In the genomic region with DNA sequence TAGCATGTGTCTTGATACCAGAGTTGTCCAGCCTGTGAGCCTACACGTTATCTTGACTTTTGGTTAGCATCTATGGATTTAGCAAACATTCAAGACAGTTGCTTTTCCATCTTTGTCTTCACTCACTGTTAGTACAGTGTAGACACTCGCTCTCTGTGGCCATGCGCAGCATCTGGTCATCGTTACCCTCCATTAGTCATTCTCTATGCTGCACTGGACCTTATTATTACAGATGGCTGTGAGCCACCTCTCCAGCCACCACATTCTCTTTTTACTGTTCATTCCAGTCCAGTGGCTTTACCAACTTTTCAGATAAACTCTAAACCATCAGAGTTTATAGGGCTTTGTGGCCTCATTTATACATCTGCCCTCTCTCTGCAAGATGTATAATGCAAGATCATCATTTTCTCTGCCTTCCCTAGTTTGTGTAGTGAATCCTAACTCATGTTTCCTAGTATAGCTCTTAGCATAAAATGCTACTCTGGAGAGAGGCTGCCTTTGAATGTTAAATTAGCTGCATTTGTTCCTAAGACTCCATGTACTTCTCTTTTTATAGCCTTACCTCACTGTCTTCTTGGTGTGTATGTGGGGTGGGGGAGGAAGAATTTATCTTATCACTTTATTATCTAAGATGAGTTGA, we compare ENCODE assay signal across 27 mouse cellular contexts. TPM values are rescaled to one million over a fixed set of nuclear protein-coding genes. Genes with fewer than 3 reads are reported as not detected.
A peak's percentile ranks its signal among the peaks of the same experiment; 100 is the strongest.
DNase-seq lines count a peak whose midpoint lies in the region; ATAC-seq and TF ChIP-seq lines count a peak whose summit lies in the region.
"Had no signal": no experiment of that assay in that cellular context is flagged by ENCODE, and none has a peak within 500 bp of the region (broad histone marks: within the 10 kb centered on the region; RNA-seq: fewer than 3 reads in every experiment).

No protein-coding gene starts in this region.

- 86% methylated on average over 4 of the region's 4 CpGs for WGBS in heart, embryonic 12.5 days
- WGBS in liver, embryonic 12.5 days (ENCODE audit: insufficient replicate concordance): 87% methylated on average over 4 of the region's 4 CpGs

- no peak overlapping the region for H3K27ac ChIP-seq in heart, embryonic 12.5 days (ENCODE audit: poor library complexity, severe bottlenecking)
- no peak overlapping the region for H3K27ac ChIP-seq in CH12.LX (ENCODE audit: insufficient read depth, low read depth)
- H3K27ac ChIP-seq in liver, embryonic 12.5 days: no peak overlapping the region
- H3K27ac ChIP-seq: forebrain, embryonic 10.5 days; hindbrain, embryonic 12.5 days; limb, embryonic 13.5 days; liver, embryonic 14.5 days; lung, embryonic 15.5 days; midbrain, embryonic 10.5 days; neural tube, embryonic 12.5 days; stomach, embryonic 15.5 days had no signal

- H3K36me3 ChIP-seq in heart, embryonic 12.5 days: peaks cover 22% of the 10 kb centered on the region
- H3K36me3 ChIP-seq in CH12.LX (replicated peaks in 1 of 2; ENCODE audit: control insufficient read depth in 1 of 2, insufficient read depth in 1 of 2, low read length in 1 of 2): peaks cover 9 to 32% of the 10 kb centered on the region in 2 experiments
- peaks cover 31% of the 10 kb centered on the region for H3K36me3 ChIP-seq in liver, embryonic 12.5 days

- no peak for TF ChIP-seq RAD21 in CH12.LX (IDR thresholded peaks at IDR 0.05; ENCODE audit: low read depth, low read length)

- no peak for TF ChIP-seq EP300 in CH12.LX (IDR thresholded peaks at IDR 0.05; ENCODE audit: low read length)

- in situ Hi-C loops in CH12.LX (cut with MboI; ENCODE audit: low pct_ligation_motif_present, low pct_unique_long_range_greater_than_20kb, low sequenced_read_pairs): no loop called here

- TF ChIP-seq POLR2A in CH12.LX (IDR thresholded peaks at IDR 0.05; ENCODE audit: low read depth, low read length): no peak

- no peaks in the 10 kb centered on the region for H3K27me3 ChIP-seq in heart, embryonic 12.5 days (replicated peaks)
- H3K27me3 ChIP-seq in CH12.LX (replicated peaks): no peaks in the 10 kb centered on the region
- H3K27me3 ChIP-seq in liver, embryonic 12.5 days (replicated peaks): no peaks in the 10 kb centered on the region
- H3K27me3 ChIP-seq: hindbrain, embryonic 12.5 days; limb, embryonic 13.5 days; lung, embryonic 15.5 days; neural tube, embryonic 12.5 days; stomach, embryonic 15.5 days had no signal

- no peak for TF ChIP-seq CTCF in CH12.LX (conservative IDR thresholded peaks at IDR 0.05 in 1 of 2, IDR thresholded peaks at IDR 0.05 in 1 of 2; ENCODE audit: low read depth in 2 of 2, low read length in 2 of 2)

- no peak overlapping the region for H3K4me3 ChIP-seq in heart, embryonic 12.5 days
- H3K4me3 ChIP-seq in CH12.LX (replicated peaks in 1 of 3; ENCODE audit: low read depth in 2 of 3, low read length in 2 of 3, poor library complexity in 1 of 3): no peak overlapping the region
- H3K4me3 ChIP-seq in liver, embryonic 12.5 days: no peak overlapping the region
- H3K4me3 ChIP-seq: forebrain, embryonic 10.5 days; hindbrain, embryonic 12.5 days; limb, embryonic 13.5 days; lung, embryonic 15.5 days; midbrain, embryonic 10.5 days; neural tube, embryonic 12.5 days; stomach, embryonic 15.5 days had no signal

- H3K4me2 ChIP-seq in heart, embryonic 12.5 days: no peak overlapping the region
- no peak overlapping the region for H3K4me2 ChIP-seq in CH12.LX (ENCODE audit: insufficient read depth, low read depth, poor library complexity, severe bottlenecking)
- no peak overlapping the region for H3K4me2 ChIP-seq in liver, embryonic 12.5 days
- H3K4me2 ChIP-seq: heart, embryonic 11.5 days; hindbrain, embryonic 12.5 days; limb, embryonic 13.5 days; lung, embryonic 15.5 days; neural tube, embryonic 12.5 days; stomach, embryonic 15.5 days had no signal

- DNase-seq in heart, adult 11 months: peak; percentile 19
- no peak for DNase-seq in CH12.LX (ENCODE audit: extremely low read depth)
- DNase-seq in embryo, embryonic 10 days (ENCODE audit: low spot score): peak; percentile 53
- peak; percentile 28 for DNase-seq in fibroblast of lung, adult 2 months (ENCODE audit: low read depth)
- no peak for DNase-seq in thymus, postnatal 0 days (ENCODE audit: low spot score)
- DNase-seq in ovary, adult 18-20 months (ENCODE audit: low spot score): no peak
- DNase-seq: adrenal gland, postnatal 10 days; cerebellum, postnatal 25 days; gastrocnemius, postnatal 36 days; heart, postnatal 14 days; kidney, adult 9 months; kidney, postnatal 36 days; lung, postnatal 4 days; right cerebral cortex, postnatal 14 days; thymus, adult 2 months had no signal

- H3K4me1 ChIP-seq in heart, embryonic 12.5 days (replicated peaks): no peaks in the 10 kb centered on the region
- peaks cover 0 to 5% of the 10 kb centered on the region in 2 experiments; a peak in 1 of 4 replicates for H3K4me1 ChIP-seq in CH12.LX (ENCODE audit: control insufficient read depth in 1 of 2, insufficient read depth in 2 of 2)
- peaks cover 21% of the 10 kb centered on the region for H3K4me1 ChIP-seq in liver, embryonic 12.5 days
- H3K4me1 ChIP-seq: forebrain, embryonic 10.5 days; hindbrain, embryonic 12.5 days; limb, embryonic 13.5 days; lung, embryonic 15.5 days; midbrain, embryonic 10.5 days; neural tube, embryonic 12.5 days; stomach, embryonic 15.5 days had no signal

- dilution Hi-C loops in CH12.LX (cut with MboI; ENCODE audit: extremely low pct_ligation_motif_present, extremely low pct_unique_long_range_greater_than_20kb, low sequenced_read_pairs): no loop called here

- no peak overlapping the region for H3K9ac ChIP-seq in heart, embryonic 12.5 days
- H3K9ac ChIP-seq in CH12.LX (ENCODE audit: insufficient read depth, low read depth): no peak overlapping the region
- no peak overlapping the region for H3K9ac ChIP-seq in liver, embryonic 12.5 days
- H3K9ac ChIP-seq: hindbrain, embryonic 12.5 days; limb, embryonic 13.5 days; liver, embryonic 14.5 days; lung, embryonic 15.5 days; neural tube, embryonic 12.5 days; stomach, embryonic 15.5 days had no signal

- H3K9me3 ChIP-seq in heart, embryonic 12.5 days (replicated peaks): no peaks in the 10 kb centered on the region
- H3K9me3 ChIP-seq in CH12.LX (replicated peaks; ENCODE audit: low read length): no peaks in the 10 kb centered on the region
- H3K9me3 ChIP-seq in liver, embryonic 12.5 days (replicated peaks): no peaks in the 10 kb centered on the region
- H3K9me3 ChIP-seq: forebrain, embryonic 10.5 days; hindbrain, embryonic 12.5 days; limb, embryonic 13.5 days; lung, embryonic 15.5 days; midbrain, embryonic 10.5 days; neural tube, embryonic 12.5 days; stomach, embryonic 15.5 days had no signal

- H3K79me2 ChIP-seq in CH12.LX (replicated peaks; ENCODE audit: control insufficient read depth, extremely low read depth, insufficient read depth, poor library complexity, severe bottlenecking): no peaks in the 10 kb centered on the region

- ATAC-seq in heart, embryonic 12.5 days (ENCODE audit: insufficient number of reproducible peaks, low FRiP score): no peak
- no peak for ATAC-seq in liver, embryonic 12.5 days
- ATAC-seq: activated CD4-positive, CD25-positive, alpha-beta regulatory T cell, adult 4 months had no signal

TF ChIP-seq in CH12.LX, 34 proteins besides CTCF, POLR2A, EP300 and RAD21:
- TF ChIP-seq E2F4 (IDR thresholded peaks at IDR 0.05; ENCODE audit: insufficient replicate concordance, low read depth, low read length): no peak
- TF ChIP-seq MAZ (IDR thresholded peaks at IDR 0.05; ENCODE audit: low read depth, low read length): no peak
- TF ChIP-seq POLR2AphosphoS2 (IDR thresholded peaks at IDR 0.05; ENCODE audit: low read depth, low read length): no peak
- TF ChIP-seq MAFK (IDR thresholded peaks at IDR 0.05; ENCODE audit: insufficient replicate concordance, low read length): peak; percentile 72
- TF ChIP-seq PAX5 (IDR thresholded peaks at IDR 0.05; ENCODE audit: low read length): no peak
- no peak for TF ChIP-seq KAT2A (IDR thresholded peaks at IDR 0.05; ENCODE audit: insufficient replicate concordance, low read length)
TF ChIP-seq in CH12.LX: peak in this region for 1.

RNA-seq across cellular contexts. Expression of gene Ubr3, which starts 44.5 kb away (rescaled TPM):
- 18.6 and 20.3 TPM in 2 replicates for polyA plus RNA-seq in heart, embryonic 12.5 days (2016; fragmentation: Nextera tagmentation; extraction: Ambion mirVana)
- total RNA-seq in CH12.LX (2012; rRNA removed) (16.0 and 18.3 TPM in 2 replicates), CH12.LX (2014; rRNA removed) (17.9 and 21.4 TPM in 2 replicates)
- 26.1 and 35.8 TPM in 2 replicates for polyA plus RNA-seq in CH12.LX (2012; ENCODE audit: insufficient read length, low read depth)
- 7.7 and 9.2 TPM in 2 replicates for polyA plus RNA-seq in liver, embryonic 12.5 days (2016; fragmentation: Nextera tagmentation; extraction: Ambion mirVana)
- polyA plus RNA-seq in thymus, postnatal 0 days (2015; fragmentation: Nextera tagmentation; extraction: Ambion mirVana): 9.0 and 11.0 TPM in 2 replicates

RNA-seq across cellular contexts. Expression of gene Mettl5, which starts 56.1 kb away (rescaled TPM):
- 33.6 and 37.1 TPM in 2 replicates for polyA plus RNA-seq in heart, embryonic 12.5 days (2016; fragmentation: Nextera tagmentation; extraction: Ambion mirVana)
- total RNA-seq in CH12.LX (2012; rRNA removed) (19.6 and 20.4 TPM in 2 replicates), CH12.LX (2014; rRNA removed) (40.4 and 50.4 TPM in 2 replicates)
- polyA plus RNA-seq in CH12.LX (2012; ENCODE audit: insufficient read length, low read depth): 39.1 and 42.2 TPM in 2 replicates
- 46.1 and 47.5 TPM in 2 replicates for polyA plus RNA-seq in liver, embryonic 12.5 days (2016; fragmentation: Nextera tagmentation; extraction: Ambion mirVana)
- 45.1 and 46.9 TPM in 2 replicates for polyA plus RNA-seq in thymus, postnatal 0 days (2015; fragmentation: Nextera tagmentation; extraction: Ambion mirVana)

Comparison
In these comparisons a context has a peak if more than half of its experiments do, and no peak if none do; other contexts are left out.
1. DNase-seq: peak in heart, adult 11 months (single experiment), embryo, embryonic 10 days (single experiment) and fibroblast of lung, adult 2 months (single experiment); none in CH12.LX (single experiment), thymus, postnatal 0 days (single experiment) and ovary, adult 18-20 months (single experiment).